10 mouse cellular contexts compared by ENCODE assay signal in the genomic region with DNA sequence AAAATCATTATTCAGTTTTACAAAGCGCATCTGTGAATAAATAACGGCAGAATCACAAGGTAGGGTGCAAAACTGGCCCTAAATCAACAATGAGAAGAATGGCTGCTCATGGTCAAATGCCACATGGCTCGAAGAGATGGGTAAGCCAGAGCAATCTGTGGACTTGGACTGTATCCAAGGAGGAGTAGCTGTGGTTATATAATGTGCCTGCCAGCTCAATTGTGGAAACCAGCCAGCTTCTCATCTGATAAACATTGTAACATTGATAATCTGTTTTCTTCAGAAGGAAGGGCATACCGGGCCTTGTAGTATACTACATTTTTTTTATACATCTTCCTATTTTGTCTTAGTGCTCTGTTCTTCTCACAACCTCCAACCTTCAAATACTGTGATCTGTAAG. TPM values are rescaled to one million over a fixed set of nuclear protein-coding genes. Genes with fewer than 3 reads are reported as not detected.
A peak's percentile ranks its signal among the peaks of the same experiment; 100 is the strongest.
DNase-seq lines count a peak whose midpoint lies in the region; ATAC-seq and TF ChIP-seq lines count a peak whose summit lies in the region.
"Had no signal": no experiment of that assay in that cellular context is flagged by ENCODE, and none has a peak within 500 bp of the region (broad histone marks: within the 10 kb centered on the region; RNA-seq: fewer than 3 reads in every experiment).

No protein-coding gene starts in this region.

- H3K27me3 ChIP-seq in forebrain, embryonic 15.5 days = no peaks in the 10 kb centered on the region
- no peaks in the 10 kb centered on the region for H3K27me3 ChIP-seq in forebrain, embryonic 12.5 days
- no peaks in the 10 kb centered on the region for H3K27me3 ChIP-seq in liver, adult 2 months (ENCODE audit: control insufficient read depth, insufficient read depth, low read length)
- H3K27me3 ChIP-seq: megakaryocyte, embryonic 14.5 days had no signal

- ATAC-seq in forebrain, embryonic 15.5 days (replicated peaks) = peak; percentile 82
- ATAC-seq in forebrain, embryonic 12.5 days (ENCODE audit: low FRiP score) = no peak
- ATAC-seq in cerebellum, adult (ENCODE audit: insufficient number of reproducible peaks, low FRiP score, low TSS enrichment) = peak; percentile 83
- ATAC-seq in megakaryocyte, adult 5-6 weeks (ENCODE audit: poor library complexity, severe bottlenecking) = no peak
- ATAC-seq: inflammation-experienced regulatory T-cells, adult 6 months had no signal

- TF ChIP-seq CTCF in liver, adult 2 months (IDR thresholded peaks at IDR 0.05; ENCODE audit: low read depth, low read length) = no peak

- H3K27ac ChIP-seq in forebrain, embryonic 15.5 days (replicated peaks) = peak overlapping the region; percentile 17; the same call in 1 of the 2 replicates
- no peak overlapping the region for H3K27ac ChIP-seq in forebrain, embryonic 12.5 days
- H3K27ac ChIP-seq in liver, adult 2 months (replicated peaks; ENCODE audit: insufficient read depth, low read depth, low read length) = no peak overlapping the region

- H3K9ac ChIP-seq in forebrain, embryonic 15.5 days (replicated peaks) = no peak overlapping the region
- no peak overlapping the region for H3K9ac ChIP-seq in forebrain, embryonic 12.5 days
- H3K9ac ChIP-seq in liver, adult 2 months (ENCODE audit: low read depth, low read length) = no peak overlapping the region

- WGBS in forebrain, embryonic 15.5 days = 36% methylated on average over 4 of the region's 4 CpGs
- WGBS in forebrain, embryonic 12.5 days = 85% methylated on average over 4 of the region's 4 CpGs
- 25% methylated on average over 4 of the region's 4 CpGs for WGBS in liver, adult 2 months

- H3K9me3 ChIP-seq in forebrain, embryonic 15.5 days = no peaks in the 10 kb centered on the region
- no peaks in the 10 kb centered on the region for H3K9me3 ChIP-seq in forebrain, embryonic 12.5 days
- H3K9me3 ChIP-seq: megakaryocyte, embryonic 14.5 days had no signal

- no peaks in the 10 kb centered on the region for H3K79me2 ChIP-seq in liver, adult 2 months (ENCODE audit: control insufficient read depth, insufficient read depth, low read length)

- H3K36me3 ChIP-seq in forebrain, embryonic 15.5 days = peaks cover 45% of the 10 kb centered on the region
- peaks cover 64% of the 10 kb centered on the region for H3K36me3 ChIP-seq in forebrain, embryonic 12.5 days (replicated peaks)
- H3K36me3 ChIP-seq in liver, adult 2 months (ENCODE audit: control insufficient read depth, insufficient read depth, low read length) = peaks cover 48% of the 10 kb centered on the region

- peaks cover 15% of the 10 kb centered on the region for H3K4me1 ChIP-seq in forebrain, embryonic 15.5 days
- no peaks in the 10 kb centered on the region for H3K4me1 ChIP-seq in forebrain, embryonic 12.5 days
- H3K4me1 ChIP-seq in liver, adult 2 months (ENCODE audit: control insufficient read depth, insufficient read depth, low read length) = peaks cover 5% of the 10 kb centered on the region; the same call in 1 of the 2 replicates

- TF ChIP-seq POLR2A in liver, adult 2 months (IDR thresholded peaks at IDR 0.05; ENCODE audit: extremely low read depth, insufficient read depth, low read length) = no peak

- H3K4me3 ChIP-seq in forebrain, embryonic 15.5 days = no peak overlapping the region
- H3K4me3 ChIP-seq in forebrain, embryonic 12.5 days (replicated peaks) = no peak overlapping the region
- no peak overlapping the region for H3K4me3 ChIP-seq in liver, adult 2 months (ENCODE audit: insufficient read depth, low read depth, low read length)
- H3K4me3 ChIP-seq: megakaryocyte, embryonic 14.5 days had no signal

- no peak overlapping the region for H3K4me2 ChIP-seq in forebrain, embryonic 15.5 days (replicated peaks)
- H3K4me2 ChIP-seq in forebrain, embryonic 12.5 days = no peak overlapping the region

- DNase-seq in liver, adult 2 months (ENCODE audit: extremely low read depth, low read depth, low spot score) = peak; percentile 78
- DNase-seq in liver = no peak
- peak; percentile 12 to 50 for DNase-seq in layer of hippocampus, postnatal 14 days (ENCODE audit: low spot score in 2 of 2)
- DNase-seq in thymus, adult 18-20 months = no peak

RNA-seq across cellular contexts. Expression of a gene that starts 31.9 kb away (rescaled TPM):
- 21.7 and 23.1 TPM in 2 replicates for polyA plus RNA-seq in forebrain, embryonic 15.5 days (2015; fragmentation: Nextera tagmentation; extraction: Ambion mirVana)
- polyA plus RNA-seq in forebrain, embryonic 12.5 days (2016; fragmentation: Nextera tagmentation; extraction: Ambion mirVana) = 30.3 and 32.8 TPM in 2 replicates
- total RNA-seq in liver, adult 2 months (2014; rRNA removed) = 14.0 and 15.7 TPM in 2 replicates
- polyA plus RNA-seq in liver, adult 2 months (2012; rRNA removed) = 5.2 and 6.8 TPM in 2 replicates
- total RNA-seq in layer of hippocampus, postnatal 14 days (2021) = 10 to 100 TPM; 25.2 to 26.6 TPM
- 30.0 and 32.1 TPM in 2 replicates for total RNA-seq in megakaryocyte, adult 5-6 weeks (2015)
- 31.2 and 34.1 TPM in 2 replicates for total RNA-seq in megakaryocyte, adult 5-6 weeks (2017)

Comparison
In these comparisons a context has a peak if more than half of its experiments do, and no peak if none do; other contexts are left out.
1. ATAC-seq: peak in forebrain, embryonic 15.5 days (single experiment) and cerebellum, adult (single experiment); none in forebrain, embryonic 12.5 days (single experiment) and megakaryocyte, adult 5-6 weeks (single experiment).
2. DNase-seq: peak in liver, adult 2 months (single experiment) and layer of hippocampus, postnatal 14 days (2 of 2); none in liver (single experiment) and thymus, adult 18-20 months (0 of 2).